Mouse (Mus musculus) c-Kit-positive CD71-positive TER-119-negative erythroid progenitor cells, embryonic 14.5 days (primary cell): ENCODE results near the gene Gnao1.
A peak's percentile ranks its signal among the peaks of the same experiment; 100 is the strongest.

Experiments
- DNase-seq: peaks from one replicate; pipeline ENCODE4 v3.0.0-alpha.2; 2013; ENCODE audit warnings: low read depth

The Gnao1 gene

DNA sequence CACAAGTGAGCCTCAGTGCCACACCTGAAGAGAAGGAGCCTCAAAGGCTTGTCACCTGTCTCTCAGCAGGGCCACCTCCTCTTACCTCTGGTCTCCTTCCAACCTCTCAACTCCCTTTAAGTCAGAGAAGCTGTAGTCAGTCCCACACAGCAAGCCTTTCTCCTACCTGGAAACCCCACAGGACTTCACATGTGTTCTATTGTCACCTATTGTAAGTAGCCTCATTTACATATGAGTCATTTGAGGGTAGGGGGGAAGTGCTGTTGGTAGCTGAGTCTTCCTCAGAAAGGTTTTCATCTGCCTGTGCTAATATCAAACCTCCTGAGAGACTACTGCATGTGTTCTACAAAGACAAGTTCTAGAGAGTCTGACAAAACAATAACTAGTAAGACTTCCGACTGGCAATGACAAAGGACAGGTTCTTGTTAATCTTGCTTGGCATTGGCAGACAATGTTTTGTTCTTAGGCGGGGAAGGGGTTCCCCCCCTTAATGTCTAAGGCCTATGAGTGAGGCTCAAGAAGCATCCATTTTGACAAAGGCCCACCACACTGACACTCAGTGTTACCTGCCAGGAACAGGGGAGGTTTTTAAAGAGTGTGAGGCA lies 200.4 kb downstream of the Gnao1 start:
- DNase-seq = peak; percentile 23

DNA sequence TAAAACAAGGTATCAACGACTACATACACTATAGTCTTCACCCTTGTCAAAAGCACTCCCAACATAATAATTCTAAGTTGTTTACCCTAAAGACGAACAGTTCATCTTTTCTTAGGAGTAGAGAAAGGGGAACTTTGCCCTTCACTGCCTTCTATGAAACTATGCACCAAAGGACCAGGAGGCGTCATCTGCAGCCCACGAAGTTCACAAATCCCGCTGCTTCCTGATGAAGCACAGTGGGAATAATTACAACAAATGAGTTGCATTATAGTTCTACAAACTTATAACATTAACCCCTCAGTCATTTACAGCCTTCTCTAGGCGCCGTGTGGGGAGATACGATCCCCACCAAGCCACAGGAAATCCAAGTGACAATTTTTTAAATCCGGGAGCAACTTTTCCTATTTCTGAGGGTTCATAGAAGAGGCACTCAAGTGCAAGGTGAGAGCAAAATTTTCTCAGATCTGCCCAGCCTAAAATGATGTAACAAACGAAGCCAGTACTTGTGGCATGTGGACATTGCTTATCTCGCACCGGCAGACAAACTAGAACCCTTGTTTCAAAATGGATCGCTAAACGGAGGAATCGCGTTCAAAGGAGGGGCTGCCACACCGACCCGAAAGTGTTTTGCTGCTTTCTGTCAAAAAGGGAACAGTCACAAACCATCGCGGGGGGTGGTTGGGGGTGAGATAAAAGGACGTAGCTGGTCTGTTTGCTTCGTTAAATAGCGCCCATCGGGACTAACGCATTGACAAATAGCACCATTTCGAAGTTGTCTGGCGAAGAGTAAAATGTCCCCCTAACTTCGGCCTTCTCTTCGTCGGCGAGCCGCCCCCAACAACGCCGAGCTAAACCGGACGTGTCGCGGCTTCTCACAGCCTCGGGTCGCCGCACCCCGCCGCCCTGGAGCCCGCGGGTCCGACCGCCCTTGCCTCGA lies 201.6 kb downstream of the Gnao1 start:
- DNase-seq = peak; percentile 58

DNA sequence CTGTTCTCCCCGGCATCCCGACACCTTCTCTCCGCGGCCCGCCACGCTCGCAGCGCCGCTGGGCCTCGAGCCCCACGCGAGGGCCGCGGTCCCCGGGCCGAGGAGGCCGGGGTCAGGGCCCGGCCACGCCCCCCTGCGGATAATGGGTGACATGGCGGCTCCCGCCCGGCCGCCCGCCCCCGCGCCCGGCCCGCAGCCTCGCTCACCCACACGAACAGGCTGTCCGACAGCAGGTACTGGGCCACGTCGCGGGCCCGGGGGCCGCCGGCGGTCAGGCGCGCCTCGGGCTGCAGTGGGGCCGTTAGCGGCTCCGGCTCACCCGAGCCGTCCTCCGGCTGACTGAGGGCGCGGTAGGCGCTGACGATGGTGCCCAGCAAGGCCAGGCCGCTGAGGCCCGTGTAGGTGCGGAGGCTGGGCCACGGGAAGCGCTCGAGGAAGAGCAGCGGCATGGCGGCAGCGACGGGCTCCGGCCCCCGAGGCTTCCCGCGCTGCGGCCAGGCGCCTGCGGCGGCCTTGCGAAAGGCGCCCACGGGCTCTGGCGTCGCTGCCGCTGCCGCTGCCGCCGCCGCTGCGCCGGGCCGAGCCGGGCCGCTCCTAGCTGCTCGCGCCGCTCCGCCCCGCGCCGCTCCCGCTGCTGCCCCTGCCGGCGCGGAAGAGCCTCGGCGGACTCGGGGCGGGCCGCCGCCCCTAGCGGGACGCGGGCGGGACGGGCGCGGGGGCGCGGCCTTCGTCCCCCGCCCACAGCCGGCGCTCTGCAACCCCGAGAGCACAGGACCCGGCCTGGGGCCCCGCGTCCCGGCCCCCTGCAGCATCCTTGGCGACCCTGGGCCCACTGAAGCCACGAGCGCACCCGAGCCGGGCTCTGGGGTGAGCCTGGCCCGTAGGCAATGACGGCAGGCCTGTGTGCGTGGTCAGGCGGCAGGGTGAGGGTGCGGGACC lies 202.5 kb downstream of the Gnao1 start, which contains the start of gene Amfr:
Gene Amfr, minus strand, starts transcription at position 830 of the 939 bp plus-strand sequence.
- peak; percentile 58 for DNase-seq

DNA sequence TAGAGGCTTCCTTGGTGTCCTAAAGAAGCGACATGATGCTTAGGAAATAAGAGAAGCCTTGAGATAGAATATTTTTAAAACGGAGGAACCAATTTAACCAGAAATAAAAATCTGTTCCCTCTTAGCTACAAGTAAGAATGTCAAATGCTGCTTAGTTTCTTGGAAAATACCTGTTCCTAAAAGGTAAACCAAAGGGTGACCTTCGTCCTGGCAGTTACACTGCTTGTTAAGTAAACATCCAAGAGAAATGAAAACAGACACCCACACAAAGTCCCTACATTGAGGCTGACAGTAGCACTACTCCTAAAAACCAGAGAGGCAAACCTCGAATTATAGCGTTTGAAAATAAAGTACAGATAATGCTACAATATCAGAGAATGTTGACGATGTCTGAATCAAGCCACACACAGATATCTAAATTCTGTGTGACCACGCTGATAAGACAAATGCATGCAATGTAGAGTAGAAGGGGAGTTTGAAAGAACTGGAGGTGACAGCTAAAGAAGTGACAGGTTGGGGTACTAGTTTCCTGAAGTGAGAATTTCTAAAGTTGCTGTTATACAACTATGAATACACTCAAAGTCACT lies 203.4 kb downstream of the Gnao1 start:
- DNase-seq = peak; percentile 32
